Mouse (Mus musculus) kidney, adult 2 months (tissue): ENCODE measurements around the gene Spats2.

Source experiments
- CTCF ChIP-seq: fragments of 200-500 bp; conservative IDR thresholded peaks from 2 replicates; pipeline ENCODE4 v1.5.1; 2011; ENCODE audit warnings: low read depth, mild to moderate bottlenecking, control low read depth, low read length, moderate library complexity, mixed read lengths; ENCODE audit not compliant: insufficient read depth, insufficient read length
- POLR2A ChIP-seq: fragments of 200-500 bp; IDR thresholded peaks from one replicate; pipeline ENCODE4 v1.6.1; 2011; ENCODE audit warnings: low read depth, low read length, control low read depth

DNA sequence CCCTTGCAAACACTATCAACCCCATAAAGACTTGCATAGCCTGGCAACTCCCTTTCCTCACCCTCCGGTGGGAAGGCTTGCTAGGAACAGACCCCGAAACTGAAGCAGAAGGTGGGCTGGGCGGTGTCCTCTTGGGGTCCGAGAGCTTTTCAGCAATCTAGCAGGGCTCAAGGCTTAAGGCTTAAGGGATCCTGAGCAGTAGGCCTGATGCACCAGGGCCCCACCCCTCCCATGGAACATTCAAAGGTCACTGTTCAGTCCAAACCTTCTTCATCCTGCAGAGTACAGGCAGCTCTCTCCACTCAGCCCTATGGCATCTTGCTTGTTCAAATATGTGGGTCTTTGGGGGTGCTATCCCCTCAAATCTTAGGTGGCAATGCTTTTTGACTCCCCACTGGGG lies 39.7 kb upstream of the Spats2 start:
- TF ChIP-seq CTCF (no peak), POLR2A (no peak)
